Mouse (Mus musculus) heart, postnatal 36 days (tissue): ENCODE measurements at regions not wholly inside any gene's neighbourhood (a gene's known extent, or its start where the extent isn't known, plus 50 kb on each side); places are given as distances from the start of the nearest gene placed in this dataset.

Experiments
- DNase-seq, 2 experiments: peaks; one replicate each; pipeline ENCODE4 v3.0.0; 2021 to 2022
- intact Hi-C: fragments of 180-260 bp; cut with DNase I; formaldehyde crosslinking; loops from one replicate; pipeline ENCODE4 v1.15.1; 2025

GRCm38 (mm10) chr19:60051151-60051550 lies 107.7 kb upstream of the Rab11fip2 start:
- no peak for DNase-seq
- intact Hi-C loops = no loop called here

GRCm38 (mm10) chr19:60040721-60041120 lies 97.3 kb upstream of the Rab11fip2 start:
- no peak for DNase-seq
- intact Hi-C loops = no loop called here

DNA sequence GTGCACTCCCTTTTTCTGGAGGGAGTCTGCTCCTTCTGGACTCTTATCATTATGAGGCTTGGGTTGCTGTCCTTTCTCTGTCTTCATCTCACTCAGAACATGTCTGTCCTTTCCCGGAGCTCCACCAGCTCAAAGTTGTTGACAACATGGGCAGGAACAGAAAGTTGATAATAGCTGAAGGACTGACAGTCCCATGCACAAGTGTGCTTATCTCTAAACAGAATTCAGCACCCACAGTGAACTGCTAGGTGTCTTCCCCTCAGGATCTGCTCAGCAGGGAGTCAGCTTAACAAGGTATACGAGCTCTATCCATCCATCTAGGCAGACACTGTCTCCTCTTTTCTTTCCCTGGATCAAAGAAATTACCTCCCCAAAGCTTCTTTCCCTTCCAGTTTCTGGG lies 89.2 kb upstream of the Rab11fip2 start:
- intact Hi-C loops = no loop called here
- DNase-seq = no peak

GRCm38 (mm10) chr19:60030212-60030788 lies 86.8 kb upstream of the Rab11fip2 start:
- peak in 1 of 2 experiments; percentile 5 for DNase-seq
- intact Hi-C loops = no loop called here

DNA sequence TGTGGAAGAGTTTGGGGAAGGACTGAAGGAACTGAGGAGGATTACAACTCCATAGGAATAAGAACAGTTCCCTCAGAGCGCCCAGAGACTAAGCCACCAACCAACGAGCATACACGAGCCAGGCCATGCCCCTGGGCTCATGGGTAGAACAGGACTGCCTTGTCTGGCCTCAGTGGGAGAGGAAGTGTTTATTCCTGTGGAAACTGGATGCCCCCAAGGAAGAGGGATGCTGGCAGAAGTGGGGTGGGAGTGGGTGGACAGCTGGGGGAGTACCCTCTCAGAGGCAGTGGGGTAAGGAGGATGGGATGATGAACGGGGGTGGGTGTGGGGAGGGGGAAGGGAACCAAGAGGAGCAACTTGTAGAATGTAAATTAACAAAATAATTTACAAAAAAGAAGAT lies 86.3 kb upstream of the Rab11fip2 start:
- intact Hi-C loops = no loop called here
- DNase-seq = no peak

DNA sequence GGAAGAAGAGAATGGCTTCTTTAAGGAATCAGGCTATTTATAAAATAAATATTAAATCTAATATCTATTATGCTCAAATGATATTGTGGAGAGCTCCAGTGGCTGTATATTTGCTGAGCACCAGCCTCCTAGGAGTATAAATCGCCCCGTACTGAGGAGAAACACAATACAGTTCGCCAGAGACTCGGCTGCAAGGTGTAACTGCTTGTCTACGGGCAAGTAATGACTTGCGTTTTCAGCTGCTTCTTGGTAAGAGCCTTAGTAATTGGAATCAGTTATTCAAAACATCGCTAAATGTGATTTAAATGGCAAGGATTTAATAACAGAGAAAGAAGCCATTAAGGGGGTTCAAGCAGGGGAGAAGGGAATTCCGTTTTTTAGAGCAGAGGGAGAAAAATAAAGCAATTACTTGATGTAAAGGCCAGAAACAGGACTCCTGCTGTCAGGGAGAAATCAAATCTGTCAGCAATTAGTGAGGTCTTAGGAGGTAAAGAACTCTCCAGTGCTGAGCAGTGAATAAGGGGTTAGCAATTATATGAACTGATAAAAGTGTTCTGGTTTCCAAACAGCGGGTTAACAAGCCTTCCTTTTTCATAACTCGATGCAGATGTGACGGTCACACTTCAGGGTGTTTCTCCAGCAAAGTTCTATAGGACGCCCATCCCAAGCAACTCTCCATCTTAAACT lies 72.3 kb upstream of the Rab11fip2 start:
- intact Hi-C loops = no loop called here
- no peak for DNase-seq

DNA sequence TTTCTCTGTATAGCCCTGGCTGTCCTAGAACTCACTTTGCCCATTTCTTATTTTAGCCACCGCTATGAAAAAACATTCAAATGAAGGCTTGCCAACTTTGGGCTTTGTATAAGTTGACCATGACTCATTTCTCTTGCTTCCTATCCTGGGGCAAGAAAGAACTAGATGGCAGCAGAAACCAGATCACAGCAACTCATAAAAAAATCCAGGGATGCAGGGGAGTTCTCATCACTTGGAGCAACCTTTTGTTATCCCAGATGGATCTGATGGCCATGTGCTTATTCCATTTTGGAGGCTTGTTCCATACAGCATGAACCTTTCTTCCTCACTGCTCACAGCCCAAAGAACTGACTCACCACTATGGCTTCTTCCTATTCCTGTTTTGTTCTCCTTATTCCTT lies 52.1 kb upstream of the Rab11fip2 start:
- DNase-seq = no peak
- intact Hi-C loops = no loop called here
